Mouse (Mus musculus) retina, postnatal 1 day (tissue): Measurements from ENCODE around the gene Foxk1.

ENCODE experiments used
- DNase-seq: peaks from one replicate; pipeline ENCODE4 v3.0.0-alpha.2; 2012

Foxk1 gene

GRCm38 (mm10) chr5:142420920-142421319 lies 19.6 kb downstream of the Foxk1 start:
- DNase-seq = no peak

DNA sequence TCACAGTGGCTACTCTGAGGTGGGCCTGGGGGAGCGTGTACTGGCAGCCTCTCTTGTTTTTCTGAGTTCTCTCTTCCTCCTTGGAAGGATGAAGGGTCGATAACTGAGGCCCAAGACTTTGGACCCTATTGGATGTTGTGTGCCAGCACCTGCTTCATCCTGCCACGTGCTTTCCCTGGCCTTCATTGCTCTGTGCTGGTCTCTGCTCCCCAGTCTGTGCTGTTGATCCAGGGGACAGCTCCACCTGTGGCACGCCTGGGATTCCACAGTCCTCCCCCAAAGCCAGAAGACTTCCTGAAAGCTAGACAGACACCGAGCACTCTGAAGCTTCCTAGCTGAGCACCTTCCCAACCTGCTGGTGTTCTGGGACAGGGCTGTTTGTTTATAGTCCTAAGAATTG lies 20.6 kb downstream of the Foxk1 start:
- DNase-seq = no peak

- DNase-seq = no peak
These were observed 21.8 kb downstream of the Foxk1 start for GRCm38 (mm10) chr5:142423141-142423540.

DNA sequence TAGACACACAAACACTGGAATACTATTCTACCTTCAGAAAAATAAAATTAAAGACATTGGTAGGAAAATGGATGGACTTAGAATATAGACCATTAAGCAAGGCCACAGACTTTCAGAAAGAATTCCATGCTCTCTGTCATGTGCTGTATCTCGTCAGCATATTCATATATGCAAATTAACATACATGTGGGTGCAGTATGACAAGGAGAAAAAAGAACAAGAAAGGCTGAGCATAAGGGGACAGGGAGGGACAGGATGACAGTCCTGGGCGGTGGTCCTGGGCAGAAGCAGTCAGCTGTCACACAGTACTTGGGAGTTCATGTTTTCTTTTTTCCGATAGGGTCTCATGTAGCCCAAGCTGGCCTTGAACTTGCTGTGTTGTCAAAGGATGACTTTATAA lies 22.4 kb downstream of the Foxk1 start:
- no peak for DNase-seq

- no peak for DNase-seq
These were observed 23.5 kb downstream of the Foxk1 start for GRCm38 (mm10) chr5:142424627-142425349.

DNA sequence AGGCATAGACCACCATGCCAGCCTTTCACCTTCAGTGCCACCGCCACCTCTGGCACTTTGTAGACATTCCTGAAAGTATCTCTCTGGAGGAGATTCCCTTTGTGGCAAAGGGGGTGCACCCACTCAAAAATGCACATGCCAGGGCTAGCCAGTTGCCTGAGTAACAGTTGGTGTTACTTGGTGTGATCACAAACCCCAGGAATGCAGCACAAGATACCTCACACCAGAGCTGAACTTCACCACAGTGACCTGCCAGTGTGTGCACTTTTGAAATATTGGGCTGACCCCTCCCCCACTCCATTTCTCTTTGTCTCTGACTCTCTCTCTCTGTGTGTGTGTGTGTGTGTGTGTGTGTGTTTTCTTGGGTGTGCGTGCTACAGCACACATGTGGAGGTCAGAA lies 25.2 kb downstream of the Foxk1 start:
- no peak for DNase-seq

GRCm38 (mm10) chr5:142427876-142428275 lies 26.6 kb downstream of the Foxk1 start:
- DNase-seq = peak; percentile 61

DNA sequence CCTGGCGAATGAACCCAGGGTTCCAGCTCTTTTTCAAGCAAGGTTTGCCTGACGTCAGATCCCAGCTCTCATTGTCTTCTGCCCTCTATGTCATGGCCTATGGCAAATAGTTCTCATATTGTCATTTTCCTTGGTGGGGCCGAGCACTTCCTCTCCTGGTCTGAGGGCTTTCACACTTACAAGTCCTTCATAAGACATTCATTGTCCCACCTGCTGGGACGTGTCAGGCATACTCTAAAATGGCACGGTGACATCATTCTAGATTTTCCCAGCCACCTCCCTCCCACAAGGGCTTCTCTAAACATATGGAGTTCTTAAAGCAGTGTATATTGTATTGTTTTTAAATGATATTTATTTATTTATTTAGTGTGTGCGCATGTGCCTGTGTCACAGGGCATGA lies 27.4 kb downstream of the Foxk1 start:
- no peak for DNase-seq

- no peak for DNase-seq
These were observed 29.7 kb downstream of the Foxk1 start for GRCm38 (mm10) chr5:142431029-142431428.

DNA sequence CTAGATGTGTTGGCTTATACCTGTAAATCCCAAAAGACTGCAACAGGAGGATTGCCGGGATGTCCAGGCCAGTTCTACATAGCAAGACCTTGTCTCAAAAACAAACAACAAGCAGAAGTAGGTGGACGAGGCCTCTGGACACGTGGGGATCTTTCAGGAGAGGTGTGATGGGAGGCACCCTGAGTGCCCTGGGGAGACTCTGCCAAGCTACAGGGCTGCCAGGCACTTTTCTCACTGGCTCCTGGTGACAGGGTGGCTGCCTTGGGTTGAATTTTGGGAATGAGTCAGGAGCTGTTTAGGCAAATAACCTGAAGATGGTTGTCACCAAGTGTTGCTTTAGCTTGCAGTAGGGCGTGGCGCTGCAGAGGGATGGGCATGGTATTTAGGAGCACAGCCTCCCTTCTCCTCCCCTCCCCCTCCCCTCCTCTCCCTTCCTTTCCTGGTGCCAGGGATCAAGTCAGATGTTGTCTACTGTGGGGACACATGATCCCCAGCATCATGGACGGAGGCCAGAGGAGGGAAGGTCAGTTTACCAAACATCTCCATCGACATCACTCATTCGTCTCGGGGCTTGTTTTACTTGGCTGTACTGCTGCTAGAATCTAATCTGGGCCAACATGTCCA lies 30.6 kb downstream of the Foxk1 start:
- DNase-seq = no peak

DNA sequence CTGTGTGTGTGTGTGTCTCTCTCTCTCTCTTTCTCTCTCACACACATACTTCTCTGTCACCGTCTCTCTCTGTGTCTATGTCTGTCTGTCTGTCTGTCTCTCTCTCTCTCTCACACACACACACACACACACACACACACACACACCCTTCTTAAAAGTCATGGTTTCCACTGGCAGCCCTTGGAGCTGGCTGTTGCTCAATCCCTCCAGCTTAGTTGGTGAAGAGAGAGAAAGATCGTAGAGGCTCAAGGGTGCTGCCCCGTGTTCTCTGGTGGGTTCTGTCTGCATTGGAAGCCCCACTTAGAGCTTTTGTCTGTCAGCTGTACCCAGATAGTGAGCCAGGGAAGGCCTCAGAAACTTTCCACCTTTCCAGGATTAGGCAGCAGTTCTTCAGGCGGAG lies 31.4 kb downstream of the Foxk1 start:
- DNase-seq = no peak

DNA sequence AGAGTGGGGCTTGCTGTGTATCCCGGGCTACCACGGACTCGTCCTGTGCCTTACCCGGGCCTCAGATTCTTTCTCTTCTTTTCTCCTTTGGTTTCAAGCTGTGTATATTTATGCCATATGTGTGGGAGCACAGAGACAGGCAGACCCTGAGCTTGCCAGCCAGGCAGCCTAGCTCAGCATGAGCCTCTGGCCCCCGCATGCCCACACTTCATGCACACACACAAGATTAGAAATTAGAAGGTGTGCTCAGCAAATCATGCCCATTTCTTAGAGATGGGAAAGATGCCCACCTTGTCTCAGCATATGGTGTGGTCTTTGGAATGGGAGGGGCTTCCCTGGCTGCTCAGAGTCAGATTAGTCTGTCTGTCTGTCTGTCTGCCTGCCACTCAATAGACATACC lies 32.8 kb downstream of the Foxk1 start:
- DNase-seq = no peak

- DNase-seq = no peak
These were observed 34.4 kb downstream of the Foxk1 start for GRCm38 (mm10) chr5:142435736-142436135.

DNA sequence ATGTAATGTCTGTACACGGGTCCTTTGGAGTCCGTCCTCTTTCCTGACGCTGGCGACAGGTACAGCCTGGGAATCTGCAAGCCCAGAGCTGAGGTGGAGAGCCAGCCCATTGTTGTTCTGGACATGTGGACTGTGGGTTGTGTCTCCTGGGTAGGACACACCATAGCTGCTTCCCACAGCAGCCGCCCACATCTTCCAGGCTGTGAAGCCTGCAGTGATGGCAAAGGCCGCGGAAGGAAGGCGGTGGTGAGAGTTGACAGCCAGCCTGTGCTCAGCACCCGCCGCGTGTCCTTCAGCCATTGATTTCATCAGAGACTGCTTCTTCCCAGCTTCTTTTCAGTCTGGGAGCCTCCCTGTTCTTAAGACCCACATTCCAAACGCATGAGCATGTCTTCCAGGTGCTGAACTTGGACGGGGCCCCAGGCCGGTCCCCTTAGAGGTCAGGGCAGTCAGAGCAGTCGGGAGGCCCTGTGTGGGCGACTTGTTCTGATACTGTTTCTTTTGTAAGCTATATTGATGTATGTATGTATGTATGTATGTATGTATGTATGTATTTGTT lies 37.2 kb downstream of the Foxk1 start:
- no peak for DNase-seq

GRCm38 (mm10) chr5:142439911-142440432 lies 38.7 kb downstream of the Foxk1 start:
- DNase-seq = no peak

DNA sequence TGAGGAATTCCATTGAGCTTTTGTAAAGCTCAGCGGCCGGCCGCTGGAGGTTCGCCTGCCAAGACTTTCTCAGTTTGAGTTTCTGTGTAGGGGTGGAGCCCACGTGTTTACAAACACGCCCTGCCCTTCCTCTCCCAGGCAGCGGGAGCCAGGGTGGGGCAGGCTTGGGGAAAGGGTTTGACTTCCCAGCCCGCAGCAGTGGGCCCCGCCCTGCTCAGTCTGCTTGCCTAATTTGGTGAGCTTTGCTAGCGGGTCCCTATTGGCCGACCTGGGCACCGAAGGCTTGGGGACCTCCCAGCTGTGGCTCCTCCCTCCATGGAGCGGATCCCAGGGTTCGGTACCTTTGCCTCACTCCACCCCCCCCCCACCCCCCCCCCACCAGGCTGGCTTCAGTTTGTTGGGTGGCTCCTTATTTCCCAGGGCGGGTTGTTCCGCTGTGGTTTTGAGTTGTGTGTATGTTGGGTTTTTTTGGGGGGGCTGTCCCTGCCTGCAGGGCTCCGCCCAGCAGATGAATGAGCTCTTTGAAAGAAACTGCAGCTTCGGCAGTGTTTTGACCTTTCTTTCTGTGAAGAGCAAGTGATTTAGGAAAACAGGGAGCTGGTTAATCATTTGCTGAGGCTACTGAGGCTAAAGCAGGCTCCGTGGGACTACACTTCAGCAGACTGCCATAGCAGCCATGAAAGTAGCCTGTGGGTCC lies 39.3 kb downstream of the Foxk1 start:
- DNase-seq = peak; percentile 89

DNA sequence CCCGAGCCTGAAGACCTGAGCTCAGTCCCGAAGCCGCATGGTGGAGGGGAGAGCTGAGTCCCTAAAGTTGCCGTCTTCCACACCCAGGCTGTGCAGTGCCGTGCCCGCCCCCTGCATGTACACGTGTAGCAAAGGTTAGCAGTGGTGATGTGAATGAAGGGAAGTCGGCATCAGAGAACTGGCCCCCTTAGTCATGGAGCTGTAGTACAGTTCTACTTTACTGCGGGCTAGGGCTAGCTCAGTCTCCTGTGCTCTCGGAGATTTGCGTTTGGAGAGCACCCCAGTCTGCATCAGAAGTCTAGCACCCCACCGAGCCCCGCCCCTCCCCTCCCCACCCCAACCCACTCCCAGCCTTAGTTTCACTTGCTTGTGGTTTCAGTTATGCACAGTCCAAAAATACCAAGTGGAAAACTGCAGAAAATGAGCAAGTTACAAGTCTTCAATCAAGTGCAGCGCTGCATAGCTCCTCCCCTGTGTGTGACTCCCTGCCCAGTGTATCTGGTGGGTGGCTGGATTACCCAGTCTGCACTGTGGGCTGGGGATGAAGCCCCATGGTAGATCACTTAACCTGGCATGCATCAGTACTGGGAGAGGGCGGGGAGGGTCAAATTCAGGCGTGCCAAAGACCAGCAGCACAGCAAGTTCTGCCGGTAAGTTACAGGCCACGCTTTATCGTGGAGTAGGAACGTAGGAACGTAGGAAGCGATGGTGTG lies 40.2 kb downstream of the Foxk1 start:
- DNase-seq = no peak

DNA sequence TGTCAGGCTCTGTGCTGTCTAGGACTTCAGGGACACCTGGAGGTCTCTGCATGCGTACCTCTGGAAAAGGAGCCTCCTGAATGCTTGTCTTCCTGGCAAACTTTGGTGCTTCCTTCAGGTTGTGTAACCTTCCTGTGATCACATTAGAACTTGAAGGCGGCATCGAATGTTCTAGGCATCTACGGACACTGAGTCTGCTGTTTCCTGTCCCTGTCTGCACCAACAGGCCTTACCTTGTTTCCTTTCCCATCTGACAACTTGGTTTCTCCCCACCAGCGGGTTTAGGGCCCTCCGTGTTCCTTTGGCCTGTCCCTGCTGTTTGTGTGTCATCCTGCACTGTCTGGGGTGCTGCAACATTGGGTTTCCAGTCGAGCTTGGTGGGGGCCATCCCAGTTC lies 40.7 kb downstream of the Foxk1 start:
- DNase-seq = no peak

- no peak for DNase-seq
These were observed 42.2 kb downstream of the Foxk1 start for GRCm38 (mm10) chr5:142443514-142443913.

DNA sequence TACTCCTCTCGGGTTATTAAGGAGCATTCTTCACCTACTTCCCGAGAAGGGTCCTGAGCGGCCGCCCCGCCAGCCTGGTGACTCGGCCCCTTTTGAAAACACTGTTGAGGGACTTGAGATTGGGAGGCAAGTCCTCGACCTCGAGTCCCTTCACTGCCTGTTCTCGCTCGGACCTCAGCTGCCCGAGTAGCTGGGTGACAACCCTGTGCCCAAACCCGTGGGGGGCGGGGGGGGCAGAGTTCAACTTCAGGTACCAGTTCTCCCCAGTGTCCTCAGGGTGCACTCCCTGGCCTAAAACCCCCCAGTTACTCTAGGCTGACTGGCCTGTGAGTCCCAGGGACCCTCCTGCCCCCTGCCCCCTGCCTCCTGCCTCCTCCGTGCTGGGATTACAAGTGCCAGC lies 42.7 kb downstream of the Foxk1 start:
- no peak for DNase-seq

GRCm38 (mm10) chr5:142444791-142445531 lies 43.7 kb downstream of the Foxk1 start:
- no peak for DNase-seq

DNA sequence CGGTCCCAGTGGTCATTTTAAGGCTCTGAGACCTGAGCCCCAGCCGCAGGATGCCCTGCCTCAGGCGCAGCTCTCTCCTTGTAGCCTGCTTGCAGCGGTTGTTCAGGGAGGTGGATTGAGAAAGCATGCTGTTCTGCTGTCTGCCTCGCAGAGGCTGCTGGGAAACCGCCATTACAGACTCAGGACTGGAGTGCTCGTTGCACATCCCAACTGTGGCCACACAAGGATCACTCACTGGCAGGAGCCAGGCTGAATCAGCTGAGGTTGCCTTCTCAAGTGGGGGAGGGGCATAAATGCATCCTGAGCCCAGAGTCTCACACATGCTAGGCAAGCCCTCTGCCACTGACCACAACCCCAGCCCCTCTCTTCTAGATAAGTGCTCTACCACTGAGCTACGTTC lies 44.4 kb downstream of the Foxk1 start:
- DNase-seq = peak; percentile 52
